Mouse (Mus musculus): Measurements from ENCODE around the gene Gbp3. TPM values are rescaled to one million over a fixed set of nuclear protein-coding genes. Genes with fewer than 3 reads are reported as not detected.

Gbp3 gene
- total and polyA plus RNA-seq, 2 experiments from 2014 or later = 2.4 to 2.7 TPM

GRCm38 (mm10) chr3:142583067-142583466, 23.2 kb downstream of the Gbp3 start:
- Histone ChIP-seq H3K9me3 (ENCODE audit: low read length) (no peaks in the 10 kb centered on the region), H3K36me3 (ENCODE audit: insufficient read depth, low read length) (no peaks in the 10 kb centered on the region), H3K4me2 (ENCODE audit: low read depth, low read length) (no peak overlapping the region), H3K27me3 (ENCODE audit: insufficient read depth, low read length) (no peaks in the 10 kb centered on the region), H3K4me3 (ENCODE audit: low read length) (no peak overlapping the region), H3K4me1 (ENCODE audit: insufficient read depth, low read length) (no peaks in the 10 kb centered on the region), H3K27ac (no peak overlapping the region), H3K9ac (replicated peaks; ENCODE audit: low read length) (no peak overlapping the region)
- WGBS = 90% methylated on average over 4 of the region's 4 CpGs
- TF ChIP-seq CTCF (IDR thresholded peaks at IDR 0.05; ENCODE audit: low read depth) = no peak
- ATAC-seq (no peak), DNase-seq (ENCODE audit: low spot score) (no peak)

GRCm38 (mm10) chr3:142587386-142587785, 27.6 kb downstream of the Gbp3 start:
- TF ChIP-seq CTCF (IDR thresholded peaks at IDR 0.05; ENCODE audit: low read depth) = no peak
- DNase-seq (ENCODE audit: low spot score) (no peak), ATAC-seq (no peak)
- Histone ChIP-seq H3K4me3 (ENCODE audit: low read length) (no peak overlapping the region), H3K36me3 (ENCODE audit: insufficient read depth, low read length) (no peaks in the 10 kb centered on the region), H3K9ac (replicated peaks; ENCODE audit: low read length) (no peak overlapping the region), H3K4me1 (ENCODE audit: insufficient read depth, low read length) (no peaks in the 10 kb centered on the region), H3K4me2 (ENCODE audit: low read depth, low read length) (no peak overlapping the region), H3K27ac (no peak overlapping the region), H3K27me3 (ENCODE audit: insufficient read depth, low read length) (no peaks in the 10 kb centered on the region), H3K9me3 (ENCODE audit: low read length) (no peaks in the 10 kb centered on the region)

- WGBS = 57% methylated on average over 2 of the region's 2 CpGs
- Histone ChIP-seq H3K4me2 (ENCODE audit: low read depth, low read length) (no peak overlapping the region), H3K27me3 (ENCODE audit: insufficient read depth, low read length) (no peaks in the 10 kb centered on the region), H3K4me1 (ENCODE audit: insufficient read depth, low read length) (no peaks in the 10 kb centered on the region), H3K4me3 (ENCODE audit: low read length) (no peak overlapping the region), H3K9ac (replicated peaks; ENCODE audit: low read length) (no peak overlapping the region), H3K9me3 (ENCODE audit: low read length) (no peaks in the 10 kb centered on the region), H3K27ac (no peak overlapping the region), H3K36me3 (ENCODE audit: insufficient read depth, low read length) (no peaks in the 10 kb centered on the region)
- DNase-seq (ENCODE audit: low spot score) (no peak), ATAC-seq (no peak)
- no peak for TF ChIP-seq CTCF (IDR thresholded peaks at IDR 0.05; ENCODE audit: low read depth)
These were observed 29.1 kb downstream of the Gbp3 start for GRCm38 (mm10) chr3:142588888-142589287.

GRCm38 (mm10) chr3:142590431-142591067, 30.7 kb downstream of the Gbp3 start:
- H3K4me1 ChIP-seq (ENCODE audit: insufficient read depth, low read length) = no peaks in the 10 kb centered on the region
- H3K36me3 ChIP-seq (ENCODE audit: insufficient read depth, low read length) = no peaks in the 10 kb centered on the region
- WGBS = 79% methylated on average over 4 of the region's 4 CpGs
- no peak for TF ChIP-seq CTCF (IDR thresholded peaks at IDR 0.05; ENCODE audit: low read depth)
- H3K9me3 ChIP-seq (ENCODE audit: low read length) = no peaks in the 10 kb centered on the region
- DNase-seq (ENCODE audit: low spot score) = no peak
- no peak overlapping the region for H3K4me3 ChIP-seq (ENCODE audit: low read length)
- no peak overlapping the region for H3K9ac ChIP-seq (replicated peaks; ENCODE audit: low read length)
- no peak for ATAC-seq
- no peak overlapping the region for H3K27ac ChIP-seq
- no peak overlapping the region for H3K4me2 ChIP-seq (ENCODE audit: low read depth, low read length)
- H3K27me3 ChIP-seq (ENCODE audit: insufficient read depth, low read length) = no peaks in the 10 kb centered on the region

GRCm38 (mm10) chr3:142594547-142594946, 34.7 kb downstream of the Gbp3 start, which contains the start of gene Gbp2b:
TSS of gene Gbp2b (plus strand) at chr3:142594847.
- DNase-seq (ENCODE audit: low spot score) = no peak
- Histone ChIP-seq H3K27ac (no peak within 1 kb of the TSS), H3K9me3 (ENCODE audit: low read length) (no peaks in the 10 kb centered on the region), H3K4me2 (ENCODE audit: low read depth, low read length) (no peak within 1 kb of the TSS), H3K9ac (replicated peaks; ENCODE audit: low read length) (no peak within 1 kb of the TSS), H3K4me3 (ENCODE audit: low read length) (no peak within 1 kb of the TSS), H3K4me1 (ENCODE audit: insufficient read depth, low read length) (no peaks in the 10 kb centered on the region), H3K27me3 (ENCODE audit: insufficient read depth, low read length) (no peaks in the 10 kb centered on the region), H3K36me3 (ENCODE audit: insufficient read depth, low read length) (no peaks in the 10 kb centered on the region)
- TF ChIP-seq CTCF (IDR thresholded peaks at IDR 0.05; ENCODE audit: low read depth) = no peak
- 78% methylated on average over 1 of the region's 1 CpGs for WGBS
- ATAC-seq = no peak

GRCm38 (mm10) chr3:142597923-142598322, 38.1 kb downstream of the Gbp3 start:
- 80% methylated on average over 3 of the region's 3 CpGs for WGBS
- ATAC-seq (no peak), DNase-seq (ENCODE audit: low spot score) (no peak)
- Histone ChIP-seq H3K9ac (replicated peaks; ENCODE audit: low read length) (no peak overlapping the region), H3K4me1 (ENCODE audit: insufficient read depth, low read length) (no peaks in the 10 kb centered on the region), H3K4me3 (ENCODE audit: low read length) (no peak overlapping the region), H3K4me2 (ENCODE audit: low read depth, low read length) (no peak overlapping the region), H3K9me3 (ENCODE audit: low read length) (no peaks in the 10 kb centered on the region), H3K36me3 (ENCODE audit: insufficient read depth, low read length) (no peaks in the 10 kb centered on the region), H3K27me3 (ENCODE audit: insufficient read depth, low read length) (no peaks in the 10 kb centered on the region), H3K27ac (no peak overlapping the region)
- no peak for TF ChIP-seq CTCF (IDR thresholded peaks at IDR 0.05; ENCODE audit: low read depth)

GRCm38 (mm10) chr3:142601675-142602074, 41.8 kb downstream of the Gbp3 start:
- Histone ChIP-seq H3K4me2 (ENCODE audit: low read depth, low read length) (no peak overlapping the region), H3K4me3 (ENCODE audit: low read length) (no peak overlapping the region), H3K9ac (replicated peaks; ENCODE audit: low read length) (no peak overlapping the region), H3K36me3 (ENCODE audit: insufficient read depth, low read length) (no peaks in the 10 kb centered on the region), H3K9me3 (ENCODE audit: low read length) (no peaks in the 10 kb centered on the region), H3K27ac (no peak overlapping the region), H3K27me3 (ENCODE audit: insufficient read depth, low read length) (no peaks in the 10 kb centered on the region), H3K4me1 (ENCODE audit: insufficient read depth, low read length) (no peaks in the 10 kb centered on the region)
- no peak for TF ChIP-seq CTCF (IDR thresholded peaks at IDR 0.05; ENCODE audit: low read depth)
- no peak for ATAC-seq
- no peak for DNase-seq (ENCODE audit: low spot score)
